17 mouse cellular contexts compared by ENCODE assay signal in genomic region chr4:135039234-135039633, GRCm38 (mm10).
DNase-seq lines count a peak whose midpoint lies in the region; ATAC-seq and TF ChIP-seq lines count a peak whose summit lies in the region.
"Had no signal": no experiment of that assay in that cellular context is flagged by ENCODE, and none has a peak within 500 bp of the region (broad histone marks: within the 10 kb centered on the region; RNA-seq: fewer than 3 reads in every experiment).

No protein-coding gene starts in this region.

- DNase-seq in heart, adult 2 months, result no peak
- DNase-seq in midbrain, postnatal 0 days (ENCODE audit: low spot score), result no peak
- no peak for DNase-seq in midbrain, embryonic 11.5 days (ENCODE audit: low spot score, missing footprints)
- DNase-seq in MEL (ENCODE audit: low read depth, low spot score), result peak; percentile 52
- no peak for DNase-seq in heart, postnatal 10 days
- no peak for DNase-seq in adrenal gland, adult 8-10 months
- DNase-seq: adrenal gland, postnatal 10 days; cerebellum, adult 8-10 months; kidney, adult 8-10 months; kidney, postnatal 4 days; liver, embryonic 13.5 days had no signal

- 75% methylated on average over 2 of the region's 2 CpGs for WGBS in heart, adult 2 months
- 76% methylated on average over 2 of the region's 2 CpGs for WGBS in heart, embryonic 11.5 days (ENCODE audit: insufficient replicate concordance)
- 95% methylated on average over 2 of the region's 2 CpGs for WGBS in midbrain, postnatal 0 days
- WGBS in midbrain, embryonic 11.5 days, result 90% methylated on average over 2 of the region's 2 CpGs

- peak; percentile 21 for TF ChIP-seq RAD21 in MEL (IDR thresholded peaks at IDR 0.05; ENCODE audit: low read depth, low read length)

- no peak for TF ChIP-seq POLR2A in heart, adult 2 months (IDR thresholded peaks at IDR 0.05; ENCODE audit: insufficient read depth, low read depth, low read length)
- TF ChIP-seq POLR2A in MEL (IDR thresholded peaks at IDR 0.05; ENCODE audit: control insufficient read depth in 1 of 2, insufficient read depth in 1 of 2, low read depth in 1 of 2, low read length in 2 of 2, poor library complexity in 1 of 2), result no peak

- no peaks in the 10 kb centered on the region for H3K9me3 ChIP-seq in heart, embryonic 11.5 days (replicated peaks; ENCODE audit: control insufficient read depth, low read length)
- H3K9me3 ChIP-seq in midbrain, postnatal 0 days (ENCODE audit: low read length), result no peaks in the 10 kb centered on the region
- H3K9me3 ChIP-seq in midbrain, embryonic 11.5 days (ENCODE audit: control insufficient read depth, low read length), result no peaks in the 10 kb centered on the region
- no peaks in the 10 kb centered on the region for H3K9me3 ChIP-seq in MEL (replicated peaks; ENCODE audit: insufficient read depth, low read length)
- H3K9me3 ChIP-seq: embryonic facial prominence, embryonic 13.5 days; hindbrain, embryonic 13.5 days; limb, embryonic 10.5 days; liver, embryonic 13.5 days; midbrain, embryonic 12.5 days had no signal

- no peaks in the 10 kb centered on the region for H3K36me3 ChIP-seq in heart, adult 2 months (ENCODE audit: control insufficient read depth, insufficient read depth, low read length)
- H3K36me3 ChIP-seq in heart, embryonic 11.5 days (ENCODE audit: control insufficient read depth, insufficient read depth, low read length), result no peaks in the 10 kb centered on the region
- no peaks in the 10 kb centered on the region for H3K36me3 ChIP-seq in midbrain, postnatal 0 days (ENCODE audit: insufficient read depth, low read length)
- H3K36me3 ChIP-seq in midbrain, embryonic 11.5 days (ENCODE audit: control insufficient read depth, insufficient read depth, low read length), result no peaks in the 10 kb centered on the region
- peaks cover 0 to 12% of the 10 kb centered on the region in 2 experiments; a peak in 2 of 4 replicates for H3K36me3 ChIP-seq in MEL (ENCODE audit: control insufficient read depth in 1 of 2, insufficient read depth in 2 of 2, low read length in 2 of 2)
- H3K36me3 ChIP-seq: embryonic facial prominence, embryonic 13.5 days; hindbrain, embryonic 13.5 days; limb, embryonic 10.5 days; liver, embryonic 13.5 days; midbrain, embryonic 12.5 days had no signal

- no peaks in the 10 kb centered on the region for H3K4me1 ChIP-seq in heart, adult 2 months (ENCODE audit: control insufficient read depth, insufficient read depth, low read length)
- no peaks in the 10 kb centered on the region for H3K4me1 ChIP-seq in heart, embryonic 11.5 days (ENCODE audit: control insufficient read depth, insufficient read depth, low read length)
- H3K4me1 ChIP-seq in midbrain, postnatal 0 days (ENCODE audit: insufficient read depth, low read length), result no peaks in the 10 kb centered on the region
- H3K4me1 ChIP-seq in midbrain, embryonic 11.5 days (ENCODE audit: control insufficient read depth, insufficient read depth, low read length), result no peaks in the 10 kb centered on the region
- H3K4me1 ChIP-seq in MEL (ENCODE audit: control insufficient read depth in 1 of 2, insufficient read depth in 2 of 2, low read length in 2 of 2), result peaks cover 12 to 21% of the 10 kb centered on the region in 2 experiments
- H3K4me1 ChIP-seq: liver, embryonic 13.5 days; midbrain, embryonic 12.5 days had no signal

- no peak overlapping the region for H3K27ac ChIP-seq in heart, adult 2 months
- H3K27ac ChIP-seq in heart, embryonic 11.5 days (ENCODE audit: low read depth, low read length), result no peak overlapping the region
- no peak overlapping the region for H3K27ac ChIP-seq in midbrain, postnatal 0 days (ENCODE audit: low read depth, low read length)
- no peak overlapping the region for H3K27ac ChIP-seq in midbrain, embryonic 11.5 days (ENCODE audit: low read depth, low read length)
- H3K27ac ChIP-seq in MEL (ENCODE audit: control insufficient read depth, low read depth, low read length), result no peak overlapping the region
- H3K27ac ChIP-seq: embryonic facial prominence, embryonic 13.5 days; hindbrain, embryonic 13.5 days; limb, embryonic 10.5 days; liver, embryonic 13.5 days; midbrain, embryonic 12.5 days had no signal

- H3K79me2 ChIP-seq in heart, adult 2 months (replicated peaks; ENCODE audit: control insufficient read depth, insufficient read depth, low read length), result no peaks in the 10 kb centered on the region
- no peaks in the 10 kb centered on the region for H3K79me2 ChIP-seq in MEL (ENCODE audit: control insufficient read depth, insufficient read depth, low read length, poor library complexity)

- no peak for TF ChIP-seq EP300 in heart, adult 2 months (IDR thresholded peaks at IDR 0.05; ENCODE audit: insufficient read depth, low read depth, low read length)
- TF ChIP-seq EP300 in MEL (IDR thresholded peaks at IDR 0.05; ENCODE audit: low read depth in 1 of 2, low read length in 2 of 2), result no peak

- H3K4me3 ChIP-seq in heart, adult 2 months, result no peak overlapping the region
- no peak overlapping the region for H3K4me3 ChIP-seq in heart, embryonic 11.5 days (ENCODE audit: low read depth, low read length)
- no peak overlapping the region for H3K4me3 ChIP-seq in midbrain, postnatal 0 days (ENCODE audit: low read depth, low read length)
- no peak overlapping the region for H3K4me3 ChIP-seq in midbrain, embryonic 11.5 days (ENCODE audit: low read depth, low read length)
- no peak overlapping the region for H3K4me3 ChIP-seq in MEL (ENCODE audit: control insufficient read depth in 1 of 2, insufficient read depth in 1 of 2, low read depth in 2 of 2, low read length in 2 of 2)
- H3K4me3 ChIP-seq: embryonic facial prominence, embryonic 13.5 days; hindbrain, embryonic 13.5 days; limb, embryonic 10.5 days; liver, embryonic 13.5 days; midbrain, embryonic 12.5 days had no signal

- H3K9ac ChIP-seq in heart, adult 2 months (ENCODE audit: low read depth, low read length), result no peak overlapping the region
- H3K9ac ChIP-seq in heart, embryonic 11.5 days (ENCODE audit: low read depth, low read length), result no peak overlapping the region
- H3K9ac ChIP-seq in midbrain, postnatal 0 days (replicated peaks; ENCODE audit: low read length, poor library complexity, severe bottlenecking), result no peak overlapping the region
- no peak overlapping the region for H3K9ac ChIP-seq in midbrain, embryonic 11.5 days (ENCODE audit: low read length)
- H3K9ac ChIP-seq in MEL (ENCODE audit: control insufficient read depth, low read depth, low read length, poor library complexity, severe bottlenecking), result no peak overlapping the region
- H3K9ac ChIP-seq: embryonic facial prominence, embryonic 13.5 days; hindbrain, embryonic 13.5 days; liver, embryonic 13.5 days; midbrain, embryonic 12.5 days had no signal

- H3K27me3 ChIP-seq in heart, adult 2 months (ENCODE audit: control insufficient read depth, insufficient read depth, low read length), result no peaks in the 10 kb centered on the region
- H3K27me3 ChIP-seq in heart, embryonic 11.5 days (ENCODE audit: control insufficient read depth, insufficient read depth, low read length), result 0 out of 2 replicates have a peak, but pooled peaks cover 7% of the 10 kb centered on the region
- no peaks in the 10 kb centered on the region for H3K27me3 ChIP-seq in midbrain, postnatal 0 days (ENCODE audit: insufficient read depth, low read length)
- H3K27me3 ChIP-seq in midbrain, embryonic 11.5 days (ENCODE audit: control insufficient read depth, insufficient read depth, low read length), result no peaks in the 10 kb centered on the region
- no peaks in the 10 kb centered on the region for H3K27me3 ChIP-seq in MEL (ENCODE audit: control insufficient read depth in 1 of 2, insufficient read depth in 2 of 2, low read length in 2 of 2)
- H3K27me3 ChIP-seq: embryonic facial prominence, embryonic 13.5 days; liver, embryonic 13.5 days; midbrain, embryonic 12.5 days had no signal

- no peak overlapping the region for H3K4me2 ChIP-seq in heart, embryonic 11.5 days
- no peak overlapping the region for H3K4me2 ChIP-seq in midbrain, postnatal 0 days (ENCODE audit: low read depth, low read length, poor library complexity, severe bottlenecking)
- H3K4me2 ChIP-seq in midbrain, embryonic 11.5 days, result no peak overlapping the region
- H3K4me2 ChIP-seq: embryonic facial prominence, embryonic 13.5 days; hindbrain, embryonic 13.5 days; liver, embryonic 13.5 days; midbrain, embryonic 12.5 days had no signal

- ATAC-seq in heart, embryonic 11.5 days (replicated peaks; ENCODE audit: insufficient number of reproducible peaks, low FRiP score, low TSS enrichment), result no peak
- no peak for ATAC-seq in midbrain, postnatal 0 days (ENCODE audit: low FRiP score)
- no peak for ATAC-seq in midbrain, embryonic 11.5 days (ENCODE audit: low FRiP score)
- peak; percentile 45 for ATAC-seq in megakaryocyte, adult 5-6 weeks (ENCODE audit: poor library complexity, severe bottlenecking)

- intact Hi-C loops in heart, adult 2 months (cut with DNase I), result no loop called here
- intact Hi-C loops in heart, postnatal 10 days (cut with DNase I), result no loop called here

- peak; percentile 14; the same call in 1 of the 2 replicates for TF ChIP-seq CTCF in heart, adult 2 months (IDR thresholded peaks at IDR 0.05)
- TF ChIP-seq CTCF in midbrain, postnatal 0 days (IDR thresholded peaks at IDR 0.05), result 0 out of 2 replicates have a peak, but pooled peaks have one; percentile 13
- TF ChIP-seq CTCF in MEL (IDR thresholded peaks at IDR 0.05 in 2 of 3, conservative IDR thresholded peaks at IDR 0.05 in 1 of 3; ENCODE audit: control insufficient read depth in 1 of 3, insufficient read depth in 1 of 3, low read depth in 2 of 3, low read length in 3 of 3, poor library complexity in 1 of 3, severe bottlenecking in 1 of 3), result peak; percentile 37 to 61 (median 40); a peak in 5 of 6 replicates

TF ChIP-seq in MEL, 35 proteins besides CTCF, POLR2A, EP300 and RAD21:
- TF ChIP-seq ZKSCAN1 (IDR thresholded peaks at IDR 0.05; ENCODE audit: low read depth, low read length) (no peak), SMC3 (IDR thresholded peaks at IDR 0.05; ENCODE audit: low read depth, low read length) (peak; percentile 56), ZC3H11A (IDR thresholded peaks at IDR 0.05; ENCODE audit: low read depth, low read length) (0 out of 2 replicates have a peak, but pooled peaks have one; percentile 10)
